Mouse (Mus musculus): ENCODE results near the gene Rab5if. TPM values are rescaled to one million over a fixed set of nuclear protein-coding genes. Genes with fewer than 3 reads are reported as not detected.
"Not testable (repeated sequence)": the region's sequence is repeated elsewhere in the genome, so short reads cannot be mapped to it uniquely, and the experiment has no call there.

Gene Rab5if
- polyA plus RNA-seq, 1 experiment from 2014 or later: 160 TPM

DNA sequence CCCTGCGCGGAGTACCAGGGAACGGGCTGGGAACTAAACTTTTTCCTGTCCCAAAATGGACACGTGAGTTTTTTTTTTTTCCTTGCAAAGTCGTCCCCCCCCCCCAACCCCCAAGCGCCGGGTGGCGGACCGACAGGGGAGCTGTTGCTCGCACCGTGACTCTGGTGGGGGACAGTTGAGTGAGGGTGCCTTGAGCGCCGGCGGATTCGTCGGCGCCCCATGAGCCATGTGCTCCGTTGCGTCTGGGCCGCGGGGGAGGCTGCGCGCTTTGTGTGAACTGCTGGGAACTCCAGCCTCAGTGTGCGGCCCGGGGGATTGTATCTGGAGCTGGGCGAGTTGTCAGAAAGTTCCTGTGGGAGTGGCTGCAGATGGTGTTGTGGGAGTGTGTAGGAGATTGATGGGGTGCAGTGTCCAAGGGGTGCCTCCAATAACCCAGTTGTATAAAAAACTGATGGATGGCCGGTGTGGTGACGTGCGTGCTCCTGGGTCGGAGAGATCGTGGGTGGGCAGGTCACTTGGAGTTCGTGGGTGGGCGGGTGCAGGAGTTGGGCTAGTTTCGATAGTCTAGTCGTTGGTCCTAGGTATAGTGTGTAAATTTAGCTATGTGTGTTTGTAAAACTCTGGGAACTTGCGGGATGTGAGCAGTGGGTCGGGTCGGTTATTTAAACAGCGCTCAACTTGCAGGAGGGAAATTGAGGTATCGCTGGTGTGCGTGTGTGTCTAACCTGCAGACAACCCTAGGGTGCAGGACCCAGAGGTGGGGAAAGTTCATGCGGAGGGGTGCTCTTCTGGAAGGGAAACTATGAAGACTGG, 21.7 kb upstream of the Rab5if start:
- H3K4me3 ChIP-seq (replicated peaks): peak overlapping the region; percentile 75
- H3K36me3 ChIP-seq: peaks cover 22% of the 10 kb centered on the region
- no peaks in the 10 kb centered on the region for H3K27me3 ChIP-seq
- no peaks in the 10 kb centered on the region for H3K9me3 ChIP-seq (replicated peaks)
- H3K9ac ChIP-seq: peak overlapping the region; percentile 70
- H3K4me2 ChIP-seq (replicated peaks): peak overlapping the region; percentile 77
- peak overlapping the region; percentile 92 for H3K27ac ChIP-seq (replicated peaks)
- WGBS: under 1% methylated on average over 41 of the region's 42 CpGs
- ATAC-seq (ENCODE audit: insufficient number of reproducible peaks, low FRiP score, low TSS enrichment, low read depth): no peak
- peaks cover 67% of the 10 kb centered on the region for H3K4me1 ChIP-seq

DNA sequence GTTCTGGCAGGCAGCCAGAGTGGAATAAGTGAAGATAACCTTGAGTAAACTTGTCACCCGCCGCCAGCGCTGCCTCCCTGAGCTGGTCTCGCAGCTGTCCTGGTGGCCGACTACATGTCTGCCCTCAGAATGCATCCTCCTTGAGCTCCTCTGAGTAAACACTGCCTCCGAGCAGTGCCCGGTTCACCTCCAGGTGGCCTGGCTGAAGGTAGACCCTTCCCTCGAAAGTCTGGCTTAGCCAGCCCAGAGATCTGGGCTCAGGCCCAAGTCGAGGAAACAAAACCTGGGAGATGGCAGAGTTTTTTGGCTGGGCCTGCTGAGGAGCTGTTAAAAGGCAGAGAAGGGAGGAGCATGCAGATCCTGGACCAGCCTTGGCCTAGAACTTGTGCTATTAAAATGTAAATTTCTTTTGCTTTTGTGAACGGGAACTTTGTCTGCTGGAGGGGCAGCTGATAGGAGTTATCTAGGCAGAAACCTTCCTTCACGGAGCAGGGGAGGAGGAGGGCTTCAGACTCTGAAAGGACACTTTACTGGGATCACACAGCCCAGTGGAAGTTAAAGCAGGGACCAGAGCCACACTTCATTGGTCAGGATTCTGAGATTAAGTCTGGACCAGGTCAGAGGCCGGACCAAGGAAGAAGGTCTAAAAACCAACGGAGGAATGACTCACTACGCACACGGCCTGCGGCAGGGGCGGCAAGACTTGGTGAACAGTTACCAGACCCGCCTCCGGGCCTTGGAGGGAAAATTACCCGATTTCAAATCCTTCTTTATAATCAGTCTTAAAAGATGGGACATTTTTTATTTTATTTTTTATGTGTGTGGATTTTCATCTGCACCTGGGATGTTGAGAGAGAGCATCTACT, 20.9 kb upstream of the Rab5if start:
- WGBS: 4% methylated on average over 20 of the region's 20 CpGs
- Histone ChIP-seq H3K36me3 (peaks cover 26% of the 10 kb centered on the region), H3K9ac (0 out of 2 replicates have a peak overlapping the region, but pooled peaks have one; percentile 24), H3K27ac (replicated peaks) (peak overlapping the region; percentile 92), H3K9me3 (replicated peaks) (no peaks in the 10 kb centered on the region), H3K4me1 (peaks cover 72% of the 10 kb centered on the region), H3K4me3 (replicated peaks) (peak overlapping the region; percentile 75), H3K27me3 (no peaks in the 10 kb centered on the region), H3K4me2 (replicated peaks) (peak overlapping the region; percentile 77)
- no peak for ATAC-seq (ENCODE audit: insufficient number of reproducible peaks, low FRiP score, low TSS enrichment, low read depth)

DNA sequence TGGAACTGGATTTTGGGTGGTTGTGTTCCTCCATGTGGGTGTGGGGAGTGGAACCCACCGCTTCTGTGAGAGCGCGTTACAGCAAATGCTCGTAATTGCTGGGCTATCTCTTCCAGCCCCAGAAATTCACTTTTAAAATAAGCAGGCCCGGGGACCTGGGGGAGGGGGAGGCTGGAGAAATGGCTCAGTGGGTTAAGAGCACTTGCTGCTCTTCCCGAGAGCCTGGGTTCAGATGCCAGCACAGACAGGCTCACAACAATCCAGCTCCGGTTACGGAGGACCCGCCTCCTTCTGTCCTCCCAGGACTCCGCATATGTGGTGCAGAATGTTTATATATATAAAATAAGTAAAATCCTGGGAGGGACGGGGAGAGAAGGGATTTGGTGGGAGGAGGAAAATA, 20.2 kb upstream of the Rab5if start:
- Histone ChIP-seq H3K9me3 (replicated peaks) (no peaks in the 10 kb centered on the region), H3K27me3 (no peaks in the 10 kb centered on the region), H3K4me2 (replicated peaks) (peak overlapping the region; percentile 77), H3K4me3 (replicated peaks) (peak overlapping the region; percentile 75), H3K36me3 (peaks cover 27% of the 10 kb centered on the region), H3K27ac (replicated peaks) (peak overlapping the region; percentile 92), H3K9ac (0 out of 2 replicates have a peak overlapping the region, but pooled peaks have one; percentile 15), H3K4me1 (peaks cover 77% of the 10 kb centered on the region)
- 13% methylated on average over 11 of the region's 11 CpGs for WGBS
- ATAC-seq (ENCODE audit: insufficient number of reproducible peaks, low FRiP score, low TSS enrichment, low read depth): no peak

DNA sequence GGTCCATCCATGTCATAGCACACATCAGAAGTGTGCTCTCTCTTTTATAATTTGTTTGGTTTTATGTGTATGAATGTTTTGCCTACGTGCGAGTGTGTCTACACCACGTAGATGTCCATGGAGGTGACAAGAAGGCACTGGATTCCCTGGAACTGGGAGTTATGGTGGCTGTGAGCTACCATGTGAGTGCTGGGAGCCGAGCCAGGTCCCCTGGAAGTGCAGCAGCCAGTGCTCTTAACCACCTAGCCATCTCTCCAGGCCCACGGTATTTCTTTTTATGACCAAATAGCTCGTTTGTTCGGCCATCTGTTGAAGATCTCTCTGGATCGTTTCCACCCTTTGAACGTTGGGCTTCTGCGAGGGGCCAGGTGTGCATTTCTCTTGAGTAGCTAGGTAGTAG, 19.6 kb upstream of the Rab5if start:
- Histone ChIP-seq H3K4me3 (replicated peaks) (no peak overlapping the region), H3K27me3 (no peaks in the 10 kb centered on the region), H3K4me1 (peaks cover 79% of the 10 kb centered on the region), H3K9me3 (replicated peaks) (no peaks in the 10 kb centered on the region), H3K27ac (replicated peaks) (no peak overlapping the region), H3K36me3 (peaks cover 33% of the 10 kb centered on the region), H3K4me2 (replicated peaks) (peak overlapping the region; percentile 77; the same call in 1 of the 2 replicates), H3K9ac (no peak overlapping the region)
- no peak for ATAC-seq (ENCODE audit: insufficient number of reproducible peaks, low FRiP score, low TSS enrichment, low read depth)
- 68% methylated on average over 10 of the region's 10 CpGs for WGBS

DNA sequence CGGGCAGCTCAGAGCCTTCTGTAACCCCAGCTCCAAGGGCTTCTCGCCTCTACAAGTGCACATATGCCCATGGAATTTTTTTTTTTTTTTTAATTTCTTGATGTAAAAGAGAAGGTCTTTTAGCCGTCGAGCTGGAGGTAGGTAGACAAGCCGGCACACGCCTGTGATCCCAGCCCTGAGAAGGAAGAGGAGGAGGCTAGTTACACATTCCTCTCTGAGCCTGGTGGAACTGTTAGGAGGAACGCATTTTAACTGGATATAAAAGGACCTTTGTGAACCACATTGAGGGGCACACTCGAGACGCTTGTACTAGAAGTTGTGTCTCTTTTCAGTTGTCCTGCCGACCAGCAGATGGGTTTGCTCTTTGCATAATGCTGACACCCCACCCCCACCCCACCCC, 18.2 kb upstream of the Rab5if start:
- WGBS: 30% methylated on average over 10 of the region's 10 CpGs
- no peak overlapping the region for H3K9ac ChIP-seq
- H3K4me3 ChIP-seq (replicated peaks): no peak overlapping the region
- H3K4me1 ChIP-seq: peaks cover 73% of the 10 kb centered on the region
- H3K36me3 ChIP-seq: peaks cover 38% of the 10 kb centered on the region
- 0 out of 2 replicates have a peak overlapping the region, but pooled peaks have one; percentile 6 for H3K4me2 ChIP-seq (replicated peaks)
- ATAC-seq (ENCODE audit: insufficient number of reproducible peaks, low FRiP score, low TSS enrichment, low read depth): no peak
- H3K27me3 ChIP-seq: no peaks in the 10 kb centered on the region
- peak overlapping the region; percentile 75 for H3K27ac ChIP-seq (replicated peaks)
- no peaks in the 10 kb centered on the region for H3K9me3 ChIP-seq (replicated peaks)

DNA sequence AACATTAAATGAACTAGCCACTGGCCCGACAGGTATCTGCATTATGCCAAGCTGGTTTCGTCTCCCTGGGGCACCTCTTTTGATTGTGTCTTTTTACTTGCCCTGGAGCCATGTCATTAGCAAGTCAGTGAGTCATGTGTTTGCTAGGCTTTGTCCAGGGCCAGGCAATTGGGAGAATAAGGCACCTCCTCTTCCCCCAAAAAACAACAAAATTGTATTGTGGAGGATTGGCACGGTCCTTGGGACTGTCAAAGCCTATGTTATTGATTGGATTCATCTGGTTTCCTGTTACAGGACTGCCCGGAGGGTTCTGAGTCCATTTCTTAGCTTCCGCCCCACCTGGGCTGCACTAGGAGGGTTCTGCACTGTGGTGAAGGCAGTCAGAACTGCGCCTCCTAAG, 15.3 kb upstream of the Rab5if start:
- Histone ChIP-seq H3K27ac (replicated peaks) (no peak overlapping the region), H3K4me3 (replicated peaks) (no peak overlapping the region), H3K27me3 (no peaks in the 10 kb centered on the region), H3K4me2 (replicated peaks) (no peak overlapping the region), H3K9ac (no peak overlapping the region), H3K9me3 (replicated peaks) (no peaks in the 10 kb centered on the region), H3K4me1 (peaks cover 57% of the 10 kb centered on the region), H3K36me3 (peaks cover 63% of the 10 kb centered on the region)
- 36% methylated on average over 6 of the region's 6 CpGs for WGBS
- ATAC-seq (ENCODE audit: insufficient number of reproducible peaks, low FRiP score, low TSS enrichment, low read depth): no peak

DNA sequence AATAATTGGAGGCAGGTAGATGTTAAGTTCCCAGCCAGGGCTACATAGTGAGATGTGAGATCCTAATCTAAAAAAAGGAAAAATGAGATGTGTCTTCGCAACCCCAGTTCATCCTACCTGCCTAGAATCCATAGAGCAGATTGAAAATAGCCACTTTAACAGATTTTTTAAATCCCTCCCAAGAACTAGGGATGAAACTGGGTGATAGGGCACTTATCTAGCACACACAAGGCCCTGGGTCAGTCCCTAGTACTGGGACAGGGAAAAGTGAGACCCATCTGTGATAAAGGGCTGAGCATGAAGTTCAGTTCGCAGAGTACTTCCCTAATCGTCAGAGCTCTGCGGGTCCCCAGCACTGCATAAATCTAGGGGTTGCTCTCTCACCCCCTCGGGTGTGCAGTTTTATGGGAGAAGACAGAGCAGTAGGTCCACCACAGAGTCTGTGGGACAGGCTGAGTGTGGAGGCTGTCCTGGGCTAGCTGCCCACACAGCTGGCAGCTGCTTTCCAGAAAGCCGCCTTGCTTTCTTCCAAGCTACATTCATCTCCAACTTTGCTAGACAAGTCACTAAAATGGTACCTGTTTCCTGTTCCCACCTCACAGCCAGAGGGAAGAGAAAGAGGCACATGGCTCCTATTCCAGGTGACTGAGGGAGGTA, 14.3 kb upstream of the Rab5if start:
- 80% methylated on average over 6 of the region's 6 CpGs for WGBS
- H3K9me3 ChIP-seq (replicated peaks): no peaks in the 10 kb centered on the region
- no peak overlapping the region for H3K4me3 ChIP-seq (replicated peaks)
- H3K9ac ChIP-seq: no peak overlapping the region
- H3K4me2 ChIP-seq (replicated peaks): no peak overlapping the region
- H3K27ac ChIP-seq (replicated peaks): no peak overlapping the region
- H3K36me3 ChIP-seq: peaks cover 63% of the 10 kb centered on the region
- H3K4me1 ChIP-seq: peaks cover 47% of the 10 kb centered on the region
- ATAC-seq (ENCODE audit: insufficient number of reproducible peaks, low FRiP score, low TSS enrichment, low read depth): no peak
- H3K27me3 ChIP-seq: no peaks in the 10 kb centered on the region

DNA sequence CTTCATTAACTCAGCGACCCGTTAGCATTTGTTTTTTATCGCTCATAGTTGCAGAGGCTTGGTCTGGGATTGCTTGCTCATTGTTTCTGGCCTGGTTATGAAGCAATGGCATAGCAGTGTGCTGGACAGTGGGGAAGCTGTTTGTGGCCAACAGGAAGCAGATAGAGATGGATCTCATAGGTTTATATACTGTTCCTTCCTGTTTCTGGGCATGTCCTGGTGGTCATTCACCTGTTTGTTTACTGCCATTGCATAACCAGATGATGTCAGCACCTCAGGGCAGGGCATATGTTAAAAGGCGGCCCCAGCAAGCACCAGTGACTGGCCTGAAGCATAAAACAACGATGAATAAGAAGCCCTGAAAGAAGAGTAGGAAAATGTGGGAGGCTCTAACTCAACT, 12.4 kb upstream of the Rab5if start:
- H3K27ac ChIP-seq (replicated peaks): no peak overlapping the region
- no peak for ATAC-seq (ENCODE audit: insufficient number of reproducible peaks, low FRiP score, low TSS enrichment, low read depth)
- H3K4me2 ChIP-seq (replicated peaks): no peak overlapping the region
- H3K9me3 ChIP-seq (replicated peaks): no peaks in the 10 kb centered on the region
- no peak overlapping the region for H3K9ac ChIP-seq
- no peak overlapping the region for H3K4me3 ChIP-seq (replicated peaks)
- WGBS: 83% methylated on average over 5 of the region's 5 CpGs
- no peaks in the 10 kb centered on the region for H3K27me3 ChIP-seq
- H3K4me1 ChIP-seq: peaks cover 34% of the 10 kb centered on the region
- H3K36me3 ChIP-seq: peaks cover 58% of the 10 kb centered on the region

DNA sequence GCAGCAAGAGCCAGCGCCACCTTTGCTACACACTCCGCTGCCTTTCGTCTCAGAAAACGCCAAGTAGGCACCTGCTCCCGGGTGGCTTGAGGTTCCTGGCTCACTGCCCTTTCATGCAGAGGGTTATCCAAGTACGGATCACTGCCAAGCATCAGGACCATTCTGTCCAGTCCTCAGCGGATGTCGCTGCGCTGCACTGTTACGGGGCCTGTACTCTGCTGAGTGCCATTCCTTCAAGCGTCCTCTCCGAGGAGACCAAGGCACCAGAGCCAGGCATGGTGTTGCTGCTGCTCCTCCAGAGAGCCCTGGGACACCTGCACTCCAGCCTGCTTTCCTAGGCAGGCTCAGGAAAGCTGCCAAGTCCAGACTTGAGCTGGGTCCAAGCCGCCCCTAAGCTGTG, 9.3 kb upstream of the Rab5if start:
- peaks cover 16% of the 10 kb centered on the region for H3K4me1 ChIP-seq
- not testable (repeated sequence) for H3K9me3 ChIP-seq (replicated peaks); H3K4me2 ChIP-seq (replicated peaks); H3K27ac ChIP-seq (replicated peaks); H3K9ac ChIP-seq; H3K4me3 ChIP-seq (replicated peaks); H3K27me3 ChIP-seq
- peaks cover 40% of the 10 kb centered on the region for H3K36me3 ChIP-seq
- 76% methylated on average over 9 of the region's 13 CpGs for WGBS
- peak; percentile 50; the same call in 1 of the 2 replicates for ATAC-seq (ENCODE audit: insufficient number of reproducible peaks, low FRiP score, low TSS enrichment, low read depth)

DNA sequence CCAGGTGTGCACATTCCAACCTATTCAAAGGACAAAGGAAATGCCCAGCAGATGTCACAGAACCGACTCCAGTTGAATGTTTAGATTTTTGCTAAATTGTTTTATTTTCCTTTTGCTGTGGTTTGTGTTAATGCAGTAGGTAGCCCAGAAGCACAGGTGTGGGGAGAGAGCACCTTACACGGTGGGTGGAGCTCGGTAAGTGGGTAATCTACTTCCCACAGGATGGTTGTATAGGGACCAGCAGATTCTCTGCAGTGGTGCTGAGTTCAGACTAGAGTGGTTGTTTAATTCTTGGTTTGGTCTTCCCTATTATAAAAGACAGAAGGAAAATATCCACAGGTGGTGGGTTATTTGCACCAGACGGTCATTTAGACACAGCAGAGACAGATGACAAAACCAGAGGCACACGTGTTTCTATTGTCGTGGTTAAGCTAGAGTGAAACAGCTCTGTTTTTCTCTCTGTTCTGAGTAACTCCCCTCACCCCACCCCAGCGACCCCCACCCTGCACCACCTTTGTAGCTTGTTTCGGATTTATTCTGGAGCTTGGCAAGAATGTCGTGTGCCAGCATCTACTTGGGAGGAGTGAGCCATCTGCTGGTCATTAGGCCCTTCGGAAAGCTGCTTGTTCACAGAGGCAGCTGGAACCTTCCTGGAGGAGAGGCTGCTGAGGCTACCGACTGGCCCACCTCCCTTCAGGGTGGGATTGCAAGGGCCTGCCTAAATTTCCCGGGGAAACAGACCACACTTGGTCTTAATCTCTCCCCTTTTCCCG, 8.7 kb upstream of the Rab5if start:
- H3K9ac ChIP-seq; H3K4me3 ChIP-seq (replicated peaks); H3K9me3 ChIP-seq (replicated peaks); H3K27me3 ChIP-seq; ATAC-seq (ENCODE audit: insufficient number of reproducible peaks, low FRiP score, low TSS enrichment, low read depth); H3K4me2 ChIP-seq (replicated peaks): not testable (repeated sequence)
- H3K36me3 ChIP-seq: peaks cover 40% of the 10 kb centered on the region
- 25% methylated on average over 13 of the region's 13 CpGs for WGBS
- H3K4me1 ChIP-seq: peaks cover 17% of the 10 kb centered on the region
- peak overlapping the region; percentile 71; the same call in 1 of the 2 replicates for H3K27ac ChIP-seq (replicated peaks)

Measured in embryonic facial prominence, embryonic 15.5 days (tissue).